Mouse (Mus musculus) liver (tissue): ENCODE measurements around the gene Zbtb40.

ENCODE experiments used
- DNase-seq: peaks from one replicate; pipeline ENCODE4 v3.0.0-alpha.2; 2020; ENCODE audit warnings: mixed read lengths

The Zbtb40 gene

DNA sequence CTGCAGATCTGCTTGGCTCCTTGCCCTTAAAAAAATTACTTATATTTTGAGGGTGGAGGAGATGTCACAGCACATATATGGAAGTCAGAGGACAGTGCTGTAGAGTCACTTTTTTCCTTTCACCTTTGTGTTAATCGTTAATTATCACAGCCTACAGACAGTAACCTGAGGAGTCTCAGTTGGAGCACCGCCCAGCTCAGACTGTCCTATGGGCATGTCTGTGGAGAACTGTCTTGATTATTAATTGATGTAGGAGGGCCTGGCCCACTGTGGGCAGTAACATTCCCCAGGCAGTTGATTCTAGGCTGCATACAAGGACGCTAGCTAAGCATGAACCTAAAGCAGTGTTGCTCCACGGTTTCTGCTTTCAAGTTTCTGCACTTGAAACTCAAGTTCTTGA, 16.1 kb downstream of the Zbtb40 start:
- no peak for DNase-seq

DNA sequence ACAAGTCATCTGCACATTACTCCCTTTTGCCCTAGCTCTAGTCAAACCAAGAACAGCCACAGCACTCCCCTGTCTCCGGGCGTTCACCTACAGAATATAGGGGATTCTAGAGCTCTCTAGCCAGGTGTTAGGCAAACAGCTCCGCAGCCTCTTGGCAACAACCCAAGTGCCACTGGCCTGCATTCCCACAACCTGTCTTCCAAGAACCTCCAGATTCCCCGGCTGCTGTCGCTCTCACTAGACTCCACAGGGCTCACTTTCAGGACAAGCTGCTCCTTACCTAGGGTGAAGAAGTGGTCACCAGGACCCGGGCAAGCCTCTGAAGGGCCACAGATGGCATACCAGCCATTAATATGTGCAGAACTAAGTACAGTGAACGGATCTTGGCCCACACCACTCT, 17.3 kb downstream of the Zbtb40 start:
- DNase-seq, result no peak

DNA sequence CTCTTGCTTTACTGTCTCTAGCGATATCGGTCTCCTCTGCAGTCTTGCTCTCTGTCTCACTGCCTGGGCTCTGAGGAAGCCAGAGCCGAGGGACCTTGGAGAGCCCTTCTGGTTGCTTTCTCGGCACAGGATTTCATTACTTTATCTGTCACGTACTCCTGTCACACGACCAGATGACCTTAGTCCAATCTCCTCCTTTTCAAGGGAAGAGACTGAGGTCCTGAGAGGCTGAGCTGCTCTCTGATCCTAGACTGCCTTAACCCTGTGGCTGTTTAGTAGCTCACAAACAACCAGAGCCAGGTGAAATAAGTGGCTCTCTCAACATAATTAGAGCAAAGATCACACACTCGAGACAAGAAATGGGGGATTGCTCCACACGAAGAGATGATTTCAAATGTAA, 19.3 kb downstream of the Zbtb40 start:
- no peak for DNase-seq

DNA sequence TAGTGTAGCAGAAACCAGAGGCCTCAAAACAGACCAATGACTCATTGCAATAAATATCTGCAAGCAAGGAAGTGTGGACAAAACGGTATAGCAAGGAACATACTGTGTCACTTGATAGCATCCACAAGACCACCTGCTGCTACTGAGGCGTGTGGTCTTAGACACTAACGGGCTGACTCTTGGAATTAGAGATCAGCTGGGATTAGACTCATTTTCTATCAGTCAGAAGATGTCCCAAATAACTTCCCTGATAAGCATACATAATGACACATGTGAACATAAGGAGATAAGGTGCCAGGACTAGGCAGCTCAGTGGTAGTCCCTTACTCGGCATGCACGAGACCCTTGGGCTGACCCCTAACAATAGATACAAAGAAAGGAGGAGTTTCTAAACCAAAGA, 21.6 kb downstream of the Zbtb40 start:
- no peak for DNase-seq

DNA sequence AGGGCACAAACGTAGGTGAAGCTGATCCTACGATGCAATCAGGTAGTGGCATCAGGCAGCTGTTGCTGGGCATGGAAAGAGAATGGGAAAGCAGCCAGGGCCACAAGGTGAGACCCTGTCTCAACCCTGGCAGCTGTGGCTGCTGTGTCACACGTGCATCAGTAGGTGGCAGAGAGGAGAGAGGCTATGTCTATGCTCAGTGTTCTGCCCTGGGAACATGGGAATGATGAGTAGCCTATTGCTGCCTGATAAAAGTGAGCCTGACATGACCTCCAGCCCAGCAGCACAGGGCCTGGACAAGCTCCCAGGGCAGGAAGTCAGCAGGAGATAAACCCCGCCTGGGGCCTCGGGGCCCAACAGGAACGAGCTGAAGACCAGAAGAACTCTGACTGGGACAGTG, 23.0 kb downstream of the Zbtb40 start:
- DNase-seq, result peak; percentile 19

DNA sequence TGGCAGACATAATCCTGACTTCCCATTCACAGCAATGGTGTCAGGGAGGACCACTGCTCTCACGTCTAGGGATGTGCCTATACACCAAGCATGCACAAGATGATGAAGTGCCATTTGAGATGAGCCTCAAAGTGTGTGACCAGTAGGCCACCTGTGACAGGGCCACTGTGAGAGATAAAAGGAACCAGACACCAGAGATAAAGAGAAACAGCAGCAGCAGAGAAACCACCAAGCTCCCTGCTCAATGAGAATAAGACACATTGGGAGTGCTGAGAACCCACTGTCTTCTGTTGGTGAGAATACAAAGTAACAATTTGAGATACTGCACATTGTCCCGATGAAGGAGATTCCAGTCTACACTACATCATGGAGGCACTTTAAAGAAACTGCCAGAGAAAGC, 23.5 kb downstream of the Zbtb40 start:
- no peak for DNase-seq

DNA sequence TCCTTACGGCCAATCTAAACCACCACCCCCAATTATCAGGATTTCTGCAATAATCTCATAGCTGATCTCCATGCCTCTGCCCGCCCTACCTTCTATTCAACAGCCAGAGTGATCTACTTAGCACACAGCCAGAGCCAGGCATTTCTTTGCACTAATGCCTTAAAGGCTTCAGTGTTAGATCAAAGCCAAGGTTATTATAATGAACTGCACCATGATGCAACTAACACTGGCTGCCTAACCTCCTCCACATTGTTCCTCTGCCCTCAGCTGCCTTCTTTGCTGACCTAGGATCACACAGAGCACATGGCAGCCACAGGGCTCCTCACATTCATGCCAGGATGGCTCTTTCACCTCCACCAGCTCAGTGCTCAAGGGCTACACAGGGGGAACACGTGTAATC, 28.5 kb downstream of the Zbtb40 start:
- no peak for DNase-seq

DNA sequence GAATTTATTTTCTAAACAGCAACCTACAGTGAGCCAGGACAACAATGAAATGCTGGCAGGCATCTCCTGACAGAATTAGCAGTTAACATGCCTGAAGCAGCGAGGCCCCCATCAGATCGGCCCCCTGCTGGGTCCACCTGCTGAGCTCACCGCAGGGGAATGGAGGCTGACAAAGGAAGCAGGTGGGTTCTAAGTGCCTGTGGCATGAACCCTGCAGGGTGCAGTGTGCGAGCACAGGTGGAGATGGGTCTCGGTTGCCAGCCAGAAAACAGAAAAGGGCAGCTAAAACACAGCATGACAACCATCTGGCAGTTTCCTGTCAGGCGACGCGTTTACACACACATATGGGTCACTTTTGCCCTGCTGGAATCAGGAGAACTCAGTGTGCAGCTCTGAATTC, 32.7 kb downstream of the Zbtb40 start:
- no peak for DNase-seq

DNA sequence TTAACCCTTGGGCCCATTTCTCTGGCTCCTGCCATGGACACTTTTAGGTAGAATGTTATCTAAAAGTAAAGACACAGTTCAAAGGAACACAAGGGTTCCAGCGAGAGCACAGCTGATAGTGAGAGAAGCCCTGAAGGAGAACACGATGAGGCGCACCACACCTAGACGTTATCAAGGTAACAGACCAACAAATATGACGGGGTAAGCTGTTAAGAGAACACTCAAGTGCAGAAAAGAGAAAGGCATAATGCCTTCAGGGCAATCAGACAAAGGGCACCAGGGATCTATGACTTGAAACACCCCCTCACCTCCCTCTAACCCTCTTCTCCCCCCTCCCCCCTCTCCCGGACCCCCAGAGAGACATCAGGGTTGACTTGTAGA, 33.1 kb downstream of the Zbtb40 start:
- no peak for DNase-seq

DNA sequence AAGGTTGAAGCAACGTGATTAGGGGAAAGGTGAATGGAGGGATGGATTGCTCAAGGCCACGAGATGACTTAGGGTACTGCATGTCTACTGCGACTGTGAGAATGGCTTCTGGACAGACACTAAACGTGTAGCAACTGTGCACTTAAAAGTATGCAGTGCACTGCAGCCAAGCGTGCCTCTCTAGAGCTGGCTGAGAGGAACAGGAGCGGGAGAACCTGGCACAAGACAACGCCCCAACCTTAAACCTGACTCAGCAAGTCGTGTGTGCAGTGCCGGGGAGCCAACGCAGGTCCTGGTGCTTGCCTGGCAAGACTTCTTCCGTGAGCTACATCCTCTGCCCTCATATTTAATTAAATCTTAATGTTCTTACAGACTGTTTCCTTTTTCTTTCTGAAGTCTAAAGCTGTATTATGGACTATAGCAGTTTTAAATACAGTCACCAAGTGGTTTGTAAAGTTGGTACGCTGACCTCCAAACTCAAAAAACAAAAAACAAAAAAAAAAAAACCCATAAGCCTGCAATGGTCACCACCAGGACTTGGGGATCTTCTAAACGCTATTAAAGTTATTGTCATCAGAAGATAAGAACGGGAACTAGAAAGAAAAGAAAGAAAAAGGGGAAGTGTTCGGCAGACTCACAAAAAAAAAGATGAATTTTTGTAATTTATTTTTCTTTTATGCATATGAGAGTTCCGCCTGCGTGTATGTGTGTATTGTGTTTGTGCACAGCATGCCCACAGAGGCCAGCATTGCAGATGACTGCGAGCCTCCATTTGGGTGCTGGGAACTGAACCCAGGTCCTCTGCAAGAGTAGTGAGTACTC, 33.7 kb downstream of the Zbtb40 start:
- no peak for DNase-seq

DNA sequence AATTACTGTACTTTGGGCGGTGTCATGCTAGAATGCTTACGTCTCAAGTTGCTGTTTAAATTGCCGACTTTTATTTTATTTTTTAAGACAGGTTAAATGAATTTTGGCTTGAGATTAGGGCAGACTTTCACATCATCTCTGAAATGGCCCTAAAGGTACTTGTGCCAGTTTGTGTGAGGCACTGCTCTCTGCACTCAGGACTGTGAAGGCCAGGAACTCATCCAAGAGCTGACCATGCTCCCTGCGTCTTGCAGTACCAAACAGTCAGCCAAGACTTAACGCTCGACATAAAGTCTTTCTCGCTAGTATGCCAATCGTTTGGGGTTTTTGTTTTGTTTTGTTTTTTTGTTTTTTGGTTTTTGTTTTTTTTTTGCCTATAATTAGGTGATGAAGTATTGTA, 34.5 kb downstream of the Zbtb40 start:
- DNase-seq, result no peak

DNA sequence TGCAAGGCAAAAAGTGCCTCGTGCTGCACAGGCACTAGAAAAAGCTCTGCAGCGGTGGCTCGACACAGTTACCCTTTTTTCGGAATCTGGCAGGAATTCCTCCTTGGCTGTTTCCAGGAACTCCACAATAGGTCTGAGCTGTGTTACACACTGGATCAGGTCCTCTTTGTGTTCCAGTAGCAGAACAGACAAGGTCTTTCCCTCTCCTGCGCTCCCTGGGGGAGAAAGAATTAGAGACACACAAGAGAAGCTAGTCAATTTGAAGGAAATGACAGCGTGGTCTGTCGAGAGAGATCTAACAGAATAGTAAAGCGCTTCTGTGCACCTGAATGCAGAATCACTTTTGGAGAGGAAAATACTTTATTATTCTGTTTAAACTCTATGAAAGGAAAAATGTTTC, 41.6 kb downstream of the Zbtb40 start:
- DNase-seq, result no peak

DNA sequence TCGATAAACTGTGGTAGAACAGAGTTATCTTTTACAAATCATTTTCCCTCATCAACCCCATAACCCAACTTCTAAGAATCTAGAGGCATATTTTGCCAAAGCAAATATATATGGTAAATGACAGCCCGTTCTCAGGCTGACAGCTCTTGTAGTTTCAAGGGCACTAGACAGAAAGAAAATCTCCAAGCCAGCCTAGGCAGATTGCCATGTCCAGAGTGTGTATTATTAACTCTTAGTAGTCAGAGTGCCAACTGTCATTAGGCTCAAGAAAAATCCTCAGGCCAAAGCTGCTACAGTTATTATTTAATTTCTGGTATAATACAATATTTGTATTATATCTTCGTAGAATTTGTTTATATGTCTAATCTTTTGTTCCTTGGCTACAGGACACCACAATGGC, 46.8 kb downstream of the Zbtb40 start:
- DNase-seq, result no peak

DNA sequence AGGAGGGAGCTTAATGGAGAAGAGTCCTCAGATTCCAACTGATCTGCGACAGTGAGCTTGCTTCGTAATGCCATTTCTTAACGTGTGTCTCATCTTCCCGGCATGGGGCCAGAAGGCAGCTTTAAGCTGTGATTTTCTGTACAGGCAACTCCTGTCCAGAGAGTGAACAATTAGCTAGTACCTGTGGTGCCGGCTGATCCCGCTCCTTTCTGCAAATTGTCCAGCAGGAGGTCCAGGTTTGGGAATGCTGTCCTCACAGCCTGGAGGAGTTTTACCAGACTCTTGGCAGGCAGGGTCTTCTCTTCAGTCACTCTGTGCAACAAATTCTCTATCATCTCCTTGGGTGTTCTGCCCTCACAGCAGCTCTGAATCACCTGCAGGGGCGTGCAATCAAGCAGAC, 47.6 kb downstream of the Zbtb40 start:
- no peak for DNase-seq

DNA sequence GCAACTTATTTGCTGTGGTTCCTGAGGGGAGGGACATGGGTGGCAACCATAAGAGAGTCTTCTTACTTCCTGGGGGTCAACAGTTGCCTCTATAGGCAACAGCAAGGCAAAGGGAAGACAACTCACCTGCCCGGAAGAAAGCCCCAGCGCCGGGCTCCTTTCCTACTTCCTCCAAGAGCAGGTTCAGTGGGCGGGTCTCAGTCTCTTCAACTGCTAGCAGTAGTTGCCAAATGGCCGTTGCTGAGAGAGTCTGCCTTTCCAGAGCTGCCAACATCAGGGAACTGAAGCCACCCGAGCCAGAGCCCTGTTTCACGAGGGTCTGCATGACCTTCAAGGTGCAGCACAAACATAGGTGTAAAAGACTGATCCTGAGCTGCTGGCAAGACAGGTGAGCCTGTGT, 50.2 kb downstream of the Zbtb40 start:
- DNase-seq, result no peak

DNA sequence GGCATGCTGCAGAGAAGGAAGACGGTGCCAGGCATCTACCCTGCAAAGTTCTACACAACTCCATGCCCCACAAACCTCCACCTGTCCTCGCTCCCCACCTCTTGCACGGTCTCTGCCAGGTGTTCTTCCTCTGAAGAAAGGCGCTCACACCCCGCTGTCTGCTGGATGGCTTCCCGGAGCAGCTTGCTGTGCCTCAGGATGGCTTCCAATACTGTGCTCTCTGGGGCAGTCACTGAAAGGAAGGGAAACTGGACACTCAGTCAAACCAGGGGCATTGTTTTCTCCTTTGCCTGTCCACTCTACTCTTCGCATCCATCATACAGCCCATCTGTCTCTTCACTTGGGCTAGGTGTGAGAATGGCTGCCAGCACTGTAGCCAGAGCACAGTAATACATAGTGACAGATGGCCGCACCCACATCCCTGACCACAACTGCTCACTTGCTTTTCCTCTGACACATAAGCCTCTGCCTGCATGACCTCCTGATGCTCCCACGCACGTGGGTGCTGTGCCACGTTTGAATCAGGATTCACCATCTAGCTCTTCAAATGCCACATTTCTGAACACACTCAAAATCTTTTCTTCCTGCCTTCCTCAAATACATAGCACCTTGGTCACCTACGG, 50.8 kb downstream of the Zbtb40 start:
- no peak for DNase-seq

DNA sequence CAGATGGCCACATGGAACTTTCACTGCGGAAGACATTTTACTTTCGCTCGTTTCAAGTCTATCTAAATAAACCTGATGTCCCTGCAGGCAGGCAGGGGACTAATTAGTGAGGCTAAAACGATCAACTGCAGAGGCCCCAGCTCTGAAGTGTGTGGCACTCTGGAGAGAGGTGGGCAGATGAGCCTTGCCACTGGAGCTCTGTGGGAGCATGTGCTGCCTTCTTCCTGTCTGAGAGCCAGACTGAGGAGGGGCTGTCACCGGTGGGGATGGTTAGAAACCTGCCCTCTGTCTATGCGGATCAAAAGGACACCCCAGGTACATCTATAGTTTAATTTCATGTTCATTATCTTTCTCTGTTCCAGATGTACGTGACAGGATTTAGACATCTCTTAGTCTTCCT, 51.7 kb downstream of the Zbtb40 start:
- DNase-seq, result no peak

DNA sequence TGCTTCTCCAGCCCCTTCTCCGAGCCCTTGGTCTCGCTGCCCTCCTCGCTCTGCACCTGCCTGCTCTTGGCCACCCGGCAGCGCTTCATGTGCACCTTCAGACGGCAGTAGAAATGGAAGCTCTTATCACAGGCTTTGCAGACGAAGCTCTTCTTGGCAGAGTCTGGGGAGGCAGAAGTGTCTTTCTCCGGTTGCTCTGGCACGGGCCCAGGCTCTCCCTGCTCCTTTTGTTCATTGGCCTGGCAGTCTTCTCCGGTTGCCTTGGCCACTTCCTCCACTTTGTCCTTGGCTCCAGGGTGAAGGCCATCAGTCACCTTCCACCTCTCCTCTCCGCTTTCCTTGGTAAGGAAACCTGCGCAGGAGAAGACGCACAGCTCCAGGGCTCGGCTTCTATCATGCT, 53.2 kb downstream of the Zbtb40 start:
- no peak for DNase-seq

DNA sequence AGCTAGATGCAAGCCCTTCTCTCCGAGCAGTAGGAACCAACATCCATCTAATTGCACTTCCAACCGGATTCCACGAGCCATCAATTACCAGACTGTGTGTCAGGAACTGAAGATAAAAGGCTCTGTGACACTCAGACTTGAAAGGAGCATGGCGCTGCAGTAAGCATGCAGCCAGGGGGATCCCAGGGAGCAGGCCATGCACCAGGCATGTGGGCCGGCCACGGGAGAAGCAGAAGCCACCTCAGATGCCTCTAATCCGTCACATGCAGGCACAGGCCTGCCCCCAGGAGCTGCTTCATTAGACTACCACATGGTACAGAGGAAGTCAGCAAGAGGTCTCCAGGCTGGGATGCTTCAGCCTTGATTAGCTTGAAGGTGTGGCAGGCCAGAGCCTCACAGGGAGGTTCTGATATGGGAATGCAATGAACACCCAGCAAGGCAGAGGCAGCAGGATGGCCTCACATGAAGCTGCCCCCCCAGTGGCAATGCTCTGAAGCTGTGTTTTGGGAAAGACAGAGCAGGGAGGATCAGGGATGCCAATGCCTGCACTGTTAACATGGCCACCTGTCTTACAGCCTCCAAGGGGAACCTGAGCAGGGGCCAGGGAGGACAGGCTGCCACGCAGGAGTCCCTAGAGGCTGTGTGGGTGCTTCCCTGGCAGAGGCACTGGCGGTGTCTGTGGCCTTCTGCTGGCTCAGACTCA, 66.5 kb downstream of the Zbtb40 start:
- DNase-seq, result no peak

DNA sequence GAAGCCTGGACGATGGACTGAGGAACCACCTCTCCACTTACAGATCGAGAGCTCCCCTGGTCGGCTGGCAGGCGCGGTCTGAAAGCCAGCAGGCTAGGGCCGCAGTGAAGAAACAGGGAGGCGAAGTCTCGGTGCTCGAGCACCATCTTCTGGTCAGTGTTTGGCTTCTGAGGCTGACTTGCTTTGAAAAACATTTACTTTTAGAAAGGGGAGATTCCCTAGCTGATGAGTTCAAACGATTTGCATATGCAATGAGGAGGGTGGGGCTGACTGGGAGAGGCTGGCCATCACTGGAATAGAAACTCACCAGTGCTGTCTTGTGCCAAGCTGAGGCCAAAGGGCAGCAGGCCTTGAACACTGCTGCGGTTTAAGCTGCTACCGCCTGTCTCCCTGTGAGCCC, 67.3 kb downstream of the Zbtb40 start:
- DNase-seq, result peak; percentile 42

DNA sequence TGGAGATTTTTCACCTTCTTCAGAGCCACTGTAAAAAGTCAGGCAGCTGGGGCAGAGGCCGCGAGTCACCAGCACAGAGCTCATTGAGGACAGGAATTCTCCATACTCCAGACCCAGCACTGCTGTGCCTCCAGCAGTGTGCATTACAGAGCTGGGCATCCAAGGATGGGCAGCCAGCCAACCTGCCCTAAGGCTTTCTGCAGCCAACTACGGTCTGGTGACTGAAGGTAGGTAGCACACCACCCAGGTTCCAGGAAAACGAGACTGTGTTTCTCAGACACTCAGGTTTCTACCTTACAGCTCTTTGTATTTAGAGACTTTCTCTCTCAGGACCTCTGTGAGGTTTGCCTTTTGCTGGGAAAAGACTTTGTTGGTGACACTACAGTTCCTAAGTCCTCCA, 67.7 kb downstream of the Zbtb40 start:
- no peak for DNase-seq

DNA sequence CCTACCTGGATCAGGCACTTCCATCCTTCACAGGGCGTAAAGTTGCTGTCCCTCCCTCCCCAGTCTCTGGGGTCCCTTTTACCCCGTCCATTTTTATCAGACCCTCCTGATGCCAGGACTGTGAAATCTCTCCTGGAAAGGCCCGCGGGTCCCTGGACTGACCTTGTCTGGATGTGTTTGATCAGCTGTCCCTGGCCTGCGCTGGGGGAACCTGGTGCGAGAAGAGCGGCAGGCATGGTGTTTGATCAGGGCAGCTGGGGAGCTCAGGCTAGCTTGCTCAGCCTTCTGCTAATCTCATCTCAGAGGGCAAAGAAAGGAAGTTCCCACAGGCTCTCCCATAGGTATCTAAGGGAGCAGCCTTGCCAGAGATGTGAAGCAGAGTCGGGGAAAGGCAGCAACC, 71.4 kb downstream of the Zbtb40 start:
- DNase-seq, result no peak

DNA sequence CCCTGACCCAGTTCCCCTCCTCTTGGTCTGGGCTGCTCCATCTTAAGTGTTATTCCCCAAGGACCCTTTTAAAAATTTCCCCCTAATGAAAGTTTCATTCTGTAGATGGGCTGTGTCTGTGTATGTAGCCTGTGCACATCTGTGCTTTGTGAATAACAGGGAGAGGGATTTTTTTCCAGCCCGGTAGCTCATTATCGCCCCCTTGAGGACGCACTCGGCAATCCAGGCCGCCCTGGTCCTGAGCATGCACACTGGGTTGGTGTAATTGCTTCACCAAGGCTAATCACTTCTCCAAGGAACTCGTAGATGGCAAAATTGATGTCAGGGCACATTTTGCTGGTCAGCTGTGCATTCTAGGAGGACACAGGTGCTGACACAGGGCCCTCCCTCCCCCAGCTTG, 77.7 kb downstream of the Zbtb40 start:
- DNase-seq, result peak; percentile 42
